Mouse (Mus musculus): ENCODE data around the gene Zbtb21.

DNA sequence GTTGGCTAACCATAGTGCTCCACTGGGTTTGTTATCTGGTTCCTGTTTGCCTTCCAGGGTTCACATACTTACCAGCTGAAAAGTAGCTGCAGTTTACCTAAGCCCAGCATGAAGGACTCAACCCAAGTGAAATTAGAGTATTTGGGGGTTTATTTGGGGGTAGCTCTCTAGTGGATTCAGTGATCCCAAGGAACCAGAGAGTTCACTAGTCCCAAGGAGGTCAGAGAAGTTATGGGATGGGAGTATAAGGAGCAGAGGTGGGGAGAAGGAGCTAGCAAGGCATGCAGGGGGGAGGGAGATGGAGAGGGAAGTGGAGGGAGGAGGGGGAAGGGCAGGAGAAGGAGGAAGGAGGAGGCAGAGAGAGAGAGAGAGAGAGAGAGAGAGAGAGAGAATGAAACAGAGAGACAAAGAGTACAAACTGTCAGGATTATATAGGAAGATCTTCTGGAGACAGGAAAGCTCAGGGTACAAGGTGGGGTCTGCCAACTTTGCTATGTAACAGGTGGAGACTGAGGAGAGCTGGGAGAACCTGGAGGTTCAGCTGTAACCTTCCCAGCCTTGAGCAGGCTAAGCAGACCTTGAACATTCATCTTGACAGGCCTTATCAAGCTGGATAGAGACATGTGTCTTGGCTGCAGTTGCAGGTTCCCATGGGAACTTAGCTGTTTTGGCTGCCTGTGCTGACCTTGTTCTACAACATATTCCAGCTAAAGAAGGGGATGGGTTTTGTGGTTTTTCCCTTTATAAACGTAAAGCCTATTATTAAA, 33.6 kb upstream of the Zbtb21 start:
- no peak for TF ChIP-seq CTCF (IDR thresholded peaks at IDR 0.05)
- TF ChIP-seq EP300 (IDR thresholded peaks at IDR 0.05) = no peak
